Mouse (Mus musculus): Measurements from ENCODE around the gene Axin2.

Gene Axin2

GRCm38 (mm10) chr11:108981012-108981411, 60.9 kb downstream of the Axin2 start:
- DNase-seq, result no peak

GRCm38 (mm10) chr11:108983409-108984064, 63.4 kb downstream of the Axin2 start:
- no peak for DNase-seq

GRCm38 (mm10) chr11:108984711-108985419, 64.7 kb downstream of the Axin2 start:
- no peak for DNase-seq

- DNase-seq, result no peak
Observed at GRCm38 (mm10) chr11:108985836-108986235, 65.7 kb downstream of the Axin2 start.

- no peak for DNase-seq
Observed at GRCm38 (mm10) chr11:108987226-108987625, 67.1 kb downstream of the Axin2 start.

- no peak for DNase-seq
Observed at GRCm38 (mm10) chr11:108987705-108988104, 67.6 kb downstream of the Axin2 start.

GRCm38 (mm10) chr11:108988258-108988657, 68.1 kb downstream of the Axin2 start:
- DNase-seq, result no peak

GRCm38 (mm10) chr11:108989940-108990339, 69.8 kb downstream of the Axin2 start:
- no peak for DNase-seq

GRCm38 (mm10) chr11:108993414-108993813, 73.3 kb downstream of the Axin2 start:
- DNase-seq, result no peak

GRCm38 (mm10) chr11:108995196-108995989, 75.2 kb downstream of the Axin2 start:
- no peak for DNase-seq

- DNase-seq, result no peak
Observed at GRCm38 (mm10) chr11:108995990-108996533, 75.9 kb downstream of the Axin2 start.

GRCm38 (mm10) chr11:108997816-108998215, 77.7 kb downstream of the Axin2 start:
- DNase-seq, result no peak
